Mouse (Mus musculus): ENCODE measurements around the gene Tbc1d10c.

Gene Tbc1d10c

GRCm38 (mm10) chr19:4134354-4134753, 56.7 kb downstream of the Tbc1d10c start:
- TF ChIP-seq POU5F1 (IDR thresholded peaks at IDR 0.05; ENCODE audit: borderline replicate concordance, low read length) (no peak), CTCF (conservative IDR thresholded peaks at IDR 0.05; ENCODE audit: low read length) (no peak), NANOG (IDR thresholded peaks at IDR 0.05; ENCODE audit: borderline replicate concordance, low read length) (no peak)
- H3K4me1 ChIP-seq (replicated peaks; ENCODE audit: low read depth, low read length), result peaks cover 95% of the 10 kb centered on the region
- no peaks in the 10 kb centered on the region for H3K9me3 ChIP-seq (ENCODE audit: low read length)
- no peak overlapping the region for H3K4me3 ChIP-seq (replicated peaks; ENCODE audit: low read length)
- H3K27me3 ChIP-seq (ENCODE audit: insufficient read depth, low read length), result no peaks in the 10 kb centered on the region
- peaks cover 37% of the 10 kb centered on the region for H3K36me3 ChIP-seq (ENCODE audit: insufficient read depth, low read length)
